Mouse (Mus musculus) myocyte (in vitro differentiated cells): ENCODE measurements around the gene Adamts9. TPM values are rescaled to one million over a fixed set of nuclear protein-coding genes. Genes with fewer than 3 reads are reported as not detected.

Source experiments
- H3K27me3 ChIP-seq: one replicate; pipeline ENCODE4 v1.6.1; 2011; ENCODE audit not compliant: control insufficient read depth, insufficient read depth, insufficient read length
- H3K36me3 ChIP-seq: one replicate; pipeline ENCODE4 v1.6.1; 2011; ENCODE audit not compliant: control insufficient read depth, insufficient read depth
- H3K4me2 ChIP-seq: one replicate; pipeline ENCODE4 v1.6.1; 2011; ENCODE audit warnings: low read depth, control low read depth
- H3K4me3 ChIP-seq: one replicate; pipeline ENCODE4 v1.5.1; 2011; ENCODE audit warnings: mild to moderate bottlenecking, control low read depth, moderate library complexity
- H3K79me2 ChIP-seq: one replicate; pipeline ENCODE4 v1.6.1; 2011; ENCODE audit not compliant: control insufficient read depth, insufficient read depth
- H3ac ChIP-seq: one replicate; pipeline ENCODE4 v1.6.1; 2011; ENCODE audit not compliant: control insufficient read depth, insufficient read length
- CEBPB ChIP-seq: IDR thresholded peaks from 2 replicates; pipeline ENCODE4 v1.6.1; 2011; ENCODE audit warnings: mild to moderate bottlenecking, moderate library complexity; ENCODE audit not compliant: poor library complexity, insufficient read depth, severe bottlenecking
- E2F4 ChIP-seq: IDR thresholded peaks from one replicate; pipeline ENCODE4 v1.6.1; 2011; ENCODE audit warnings: mild to moderate bottlenecking, control low read depth, moderate library complexity; ENCODE audit not compliant: insufficient read depth
- MAX ChIP-seq: IDR thresholded peaks from one replicate; pipeline ENCODE4 v1.6.1; 2011; ENCODE audit warnings: low read depth, mild to moderate bottlenecking, control low read depth
- MYOD1 ChIP-seq, 3 experiments: IDR thresholded peaks; one replicate each; pipeline ENCODE4 v1.6.1; 2011; ENCODE audit warnings: control low read depth in 2 of 3, low read depth in 2 of 3, mild to moderate bottlenecking in 2 of 3, moderate library complexity in 1 of 3; ENCODE audit not compliant: insufficient read length in 2 of 3, control insufficient read depth in 1 of 3
- MYOG ChIP-seq, 3 experiments: IDR thresholded peaks; one replicate each; pipeline ENCODE4 v1.6.1; 2011; ENCODE audit warnings: control low read depth in 2 of 3, low read depth in 2 of 3, mild to moderate bottlenecking in 2 of 3; ENCODE audit not compliant: insufficient read length in 2 of 3, control insufficient read depth in 1 of 3, insufficient read depth in 1 of 3
- POLR2A ChIP-seq: IDR thresholded peaks from one replicate; pipeline ENCODE4 v1.6.1; 2011; ENCODE audit warnings: low read depth, mild to moderate bottlenecking, control low read depth, moderate library complexity; ENCODE audit not compliant: insufficient read length
- POLR2AphosphoS2 ChIP-seq: IDR thresholded peaks from one replicate; pipeline ENCODE4 v1.6.1; 2011; ENCODE audit warnings: low read depth, control low read depth; ENCODE audit not compliant: insufficient read length
- REST ChIP-seq: IDR thresholded peaks from one replicate; pipeline ENCODE4 v1.6.1; 2011; ENCODE audit warnings: mild to moderate bottlenecking, control low read depth, moderate library complexity; ENCODE audit not compliant: insufficient read depth, insufficient read length
- SRF ChIP-seq: IDR thresholded peaks from one replicate; pipeline ENCODE4 v1.6.1; 2011; ENCODE audit warnings: low read depth; ENCODE audit not compliant: control insufficient read depth, insufficient read length
- TCF12 ChIP-seq: IDR thresholded peaks from one replicate; pipeline ENCODE4 v1.6.1; 2011; ENCODE audit warnings: mild to moderate bottlenecking, control low read depth; ENCODE audit not compliant: poor library complexity, insufficient read depth, severe bottlenecking
- TCF3 ChIP-seq: IDR thresholded peaks from one replicate; pipeline ENCODE4 v1.6.1; 2011; ENCODE audit warnings: low read depth, control low read depth; ENCODE audit not compliant: insufficient read length
- USF1 ChIP-seq: IDR thresholded peaks from one replicate; pipeline ENCODE4 v1.6.1; 2011; ENCODE audit warnings: low read depth, mild to moderate bottlenecking, control low read depth, moderate library complexity
- polyA plus RNA-seq: library from polyadenylated mRNA; unstranded; fragments of >200 nt; fragmentation: generic; extraction: Trizol; gene quantifications from one replicate; pipeline ENCODE4 v1.2.1, GENCODE M21; 2012; ENCODE audit warnings: missing spikeins

Adamts9 gene
- polyA plus RNA-seq, 1 experiment, result 0.04 TPM

GRCm38 (mm10) chr6:92983421-92983820 is 40.1 kb upstream of the Adamts9 start:
- H3K4me3 ChIP-seq, result no peak overlapping the region
- TF ChIP-seq CEBPB (no peak), TCF12 (no peak), MYOD1 (IDR thresholded peaks at IDR 0.05; ENCODE audit: control insufficient read depth in 1 of 3, insufficient read length in 2 of 3, low read depth in 2 of 3) (no peak)
- H3K27me3 ChIP-seq, result no peaks in the 10 kb centered on the region
- H3K36me3 ChIP-seq, result no peaks in the 10 kb centered on the region
- no peak overlapping the region for H3ac ChIP-seq
- no peaks in the 10 kb centered on the region for H3K79me2 ChIP-seq
- H3K4me2 ChIP-seq, result no peak overlapping the region

- Histone ChIP-seq H3K27me3 (no peaks in the 10 kb centered on the region), H3K79me2 (no peaks in the 10 kb centered on the region), H3K4me2 (no peak overlapping the region), H3K4me3 (no peak overlapping the region), H3ac (no peak overlapping the region), H3K36me3 (no peaks in the 10 kb centered on the region)
- no peak for TF ChIP-seq TCF12
- no peak for TF ChIP-seq MYOG (IDR thresholded peaks at IDR 0.05; ENCODE audit: control insufficient read depth in 1 of 3, insufficient read depth in 1 of 3, insufficient read length in 2 of 3, low read depth in 2 of 3)
- TF ChIP-seq CEBPB, result no peak
- TF ChIP-seq MAX, result no peak
- no peak for TF ChIP-seq USF1
- no peak for TF ChIP-seq POLR2AphosphoS2
- no peak for TF ChIP-seq REST
- no peak for TF ChIP-seq TCF3
- TF ChIP-seq E2F4, result no peak
- TF ChIP-seq SRF, result no peak
- no peak for TF ChIP-seq POLR2A
- no peak for TF ChIP-seq MYOD1 (IDR thresholded peaks at IDR 0.05; ENCODE audit: control insufficient read depth in 1 of 3, insufficient read length in 2 of 3, low read depth in 2 of 3)
These were observed 38.3 kb upstream of the Adamts9 start for GRCm38 (mm10) chr6:92981451-92982186.

GRCm38 (mm10) chr6:92973340-92973739 is 30.0 kb upstream of the Adamts9 start:
- Histone ChIP-seq H3K4me2 (no peak overlapping the region), H3K27me3 (no peaks in the 10 kb centered on the region), H3K4me3 (no peak overlapping the region), H3K79me2 (no peaks in the 10 kb centered on the region), H3ac (no peak overlapping the region), H3K36me3 (no peaks in the 10 kb centered on the region)
- TF ChIP-seq TCF12 (no peak), USF1 (no peak), POLR2A (no peak), SRF (no peak), REST (no peak), CEBPB (no peak)

GRCm38 (mm10) chr6:92968718-92969117 is 25.4 kb upstream of the Adamts9 start:
- Histone ChIP-seq H3K4me2 (no peak overlapping the region), H3ac (no peak overlapping the region), H3K27me3 (no peaks in the 10 kb centered on the region), H3K79me2 (no peaks in the 10 kb centered on the region), H3K36me3 (no peaks in the 10 kb centered on the region), H3K4me3 (no peak overlapping the region)
- TF ChIP-seq POLR2A (no peak), SRF (no peak), MYOG (IDR thresholded peaks at IDR 0.05; ENCODE audit: control insufficient read depth in 1 of 3, insufficient read depth in 1 of 3, insufficient read length in 2 of 3, low read depth in 2 of 3) (no peak), E2F4 (no peak), CEBPB (no peak), TCF3 (no peak), REST (no peak), MYOD1 (IDR thresholded peaks at IDR 0.05; ENCODE audit: control insufficient read depth in 1 of 3, insufficient read length in 2 of 3, low read depth in 2 of 3) (no peak)

GRCm38 (mm10) chr6:92968216-92968615 is 24.9 kb upstream of the Adamts9 start:
- no peaks in the 10 kb centered on the region for H3K36me3 ChIP-seq
- no peaks in the 10 kb centered on the region for H3K27me3 ChIP-seq
- H3K4me3 ChIP-seq, result no peak overlapping the region
- no peak overlapping the region for H3K4me2 ChIP-seq
- no peaks in the 10 kb centered on the region for H3K79me2 ChIP-seq
- no peak overlapping the region for H3ac ChIP-seq
- TF ChIP-seq SRF, result no peak
- no peak for TF ChIP-seq MAX
- no peak for TF ChIP-seq POLR2A
- no peak for TF ChIP-seq CEBPB
